ENCODE assay signal across 7 mouse cellular contexts in the genomic region with DNA sequence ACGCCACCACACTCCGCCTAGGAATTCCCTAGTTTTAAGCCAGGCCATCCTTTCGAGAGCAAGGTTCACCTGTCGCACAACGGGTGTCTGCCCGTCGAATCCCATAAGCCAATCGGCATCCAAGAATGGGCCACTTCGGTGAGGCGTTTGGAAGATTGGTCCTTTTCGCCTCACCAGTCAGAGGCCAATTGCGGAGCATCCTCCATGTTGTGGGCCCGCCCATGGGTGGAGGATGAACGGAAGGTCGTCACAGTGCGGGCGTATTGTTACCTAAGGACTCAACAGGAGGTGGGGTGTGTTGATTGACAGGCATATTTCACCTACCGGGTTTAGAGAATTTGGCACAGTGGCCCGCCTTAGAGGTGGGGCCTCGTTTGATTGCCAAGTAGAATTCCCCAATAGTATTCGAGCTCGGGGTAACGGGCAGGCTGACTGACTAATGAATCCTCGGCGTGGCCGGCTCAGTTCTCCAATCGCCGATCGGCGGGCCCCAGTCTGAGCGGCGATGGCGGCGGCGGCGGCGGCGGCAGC. TPM values are rescaled to one million over a fixed set of nuclear protein-coding genes. Genes with fewer than 3 reads are reported as not detected.
DNase-seq lines count a peak whose midpoint lies in the region; ATAC-seq lines count a peak whose summit lies in the region.

No protein-coding gene starts in this region.

- ATAC-seq in embryonic facial prominence, embryonic 12.5 days (ENCODE audit: insufficient number of reproducible peaks, insufficient read depth, low FRiP score, low TSS enrichment) = peak; percentile 99
- peak; percentile 99 for ATAC-seq in limb, embryonic 11.5 days (ENCODE audit: insufficient number of reproducible peaks, low FRiP score, low TSS enrichment, low read depth)
- ATAC-seq in midbrain, embryonic 14.5 days (ENCODE audit: low FRiP score, low TSS enrichment) = peak; percentile 99

- peaks cover 30% of the 10 kb centered on the region for H3K36me3 ChIP-seq in embryonic facial prominence, embryonic 12.5 days
- peaks cover 18% of the 10 kb centered on the region for H3K36me3 ChIP-seq in limb, embryonic 11.5 days (ENCODE audit: control insufficient read depth, insufficient read depth, low read length)
- H3K36me3 ChIP-seq in midbrain, embryonic 14.5 days (ENCODE audit: control insufficient read depth, insufficient read depth, low read length) = peaks cover 31% of the 10 kb centered on the region

- H3K27me3 ChIP-seq in embryonic facial prominence, embryonic 12.5 days = no peaks in the 10 kb centered on the region
- H3K27me3 ChIP-seq in limb, embryonic 11.5 days (ENCODE audit: control insufficient read depth, insufficient read depth, low read length) = no peaks in the 10 kb centered on the region
- H3K27me3 ChIP-seq in midbrain, embryonic 14.5 days (ENCODE audit: control insufficient read depth, insufficient read depth, low read length) = no peaks in the 10 kb centered on the region

- peak; percentile 93 for DNase-seq in adrenal gland, postnatal 25 days
- peak; percentile 100 for DNase-seq in heart, adult 11 months
- peak; percentile 99 for DNase-seq in kidney, adult 18-20 months
- peak; percentile 96 for DNase-seq in limb, embryonic 11.5 days (ENCODE audit: low spot score)
- DNase-seq in midbrain, embryonic 14.5 days = peak; percentile 99
- DNase-seq in spleen, adult 18-20 months = peak; percentile 93 to 94

- WGBS in embryonic facial prominence, embryonic 12.5 days = under 1% methylated on average over 38 of the region's 38 CpGs
- under 1% methylated on average over 38 of the region's 38 CpGs for WGBS in limb, embryonic 11.5 days
- WGBS in midbrain, embryonic 14.5 days = under 1% methylated on average over 38 of the region's 38 CpGs

- peak overlapping the region; percentile 99 for H3K9ac ChIP-seq in embryonic facial prominence, embryonic 12.5 days
- peak overlapping the region; percentile 99 for H3K9ac ChIP-seq in limb, embryonic 11.5 days (ENCODE audit: low read length)
- H3K9ac ChIP-seq in midbrain, embryonic 14.5 days (replicated peaks; ENCODE audit: low read length) = peak overlapping the region; percentile 98

- peak overlapping the region; percentile 95 for H3K27ac ChIP-seq in embryonic facial prominence, embryonic 12.5 days
- peak overlapping the region; percentile 91; the same call in 1 of the 2 replicates for H3K27ac ChIP-seq in limb, embryonic 11.5 days (replicated peaks; ENCODE audit: low read depth, low read length)
- H3K27ac ChIP-seq in midbrain, embryonic 14.5 days (replicated peaks; ENCODE audit: low read depth, low read length) = peak overlapping the region; percentile 96

- H3K9me3 ChIP-seq in embryonic facial prominence, embryonic 12.5 days = no peaks in the 10 kb centered on the region
- no peaks in the 10 kb centered on the region for H3K9me3 ChIP-seq in limb, embryonic 11.5 days (ENCODE audit: control insufficient read depth, low read length)
- H3K9me3 ChIP-seq in midbrain, embryonic 14.5 days (ENCODE audit: control insufficient read depth, low read length) = no peaks in the 10 kb centered on the region

- H3K4me2 ChIP-seq in embryonic facial prominence, embryonic 12.5 days (replicated peaks) = peak overlapping the region; percentile 43
- H3K4me2 ChIP-seq in limb, embryonic 11.5 days (ENCODE audit: low read depth, severe bottlenecking) = peak overlapping the region; percentile 24; the same call in 1 of the 2 replicates
- H3K4me2 ChIP-seq in midbrain, embryonic 14.5 days (ENCODE audit: low read length) = peak overlapping the region; percentile 40

- H3K4me3 ChIP-seq in embryonic facial prominence, embryonic 12.5 days = peak overlapping the region; percentile 96
- peak overlapping the region; percentile 97 for H3K4me3 ChIP-seq in limb, embryonic 11.5 days (ENCODE audit: low read depth, low read length)
- H3K4me3 ChIP-seq in midbrain, embryonic 14.5 days (replicated peaks; ENCODE audit: low read depth, low read length) = peak overlapping the region; percentile 97

- H3K4me1 ChIP-seq in embryonic facial prominence, embryonic 12.5 days = peaks cover 12% of the 10 kb centered on the region; the same call in 1 of the 2 replicates
- peaks cover 3% of the 10 kb centered on the region for H3K4me1 ChIP-seq in limb, embryonic 11.5 days (ENCODE audit: control insufficient read depth, insufficient read depth, low read length)
- peaks cover 11% of the 10 kb centered on the region for H3K4me1 ChIP-seq in midbrain, embryonic 14.5 days (ENCODE audit: control insufficient read depth, insufficient read depth, low read length)

RNA-seq across cellular contexts. Expression of a gene that starts 1.4 kb away (rescaled TPM):
- 195 and 256 TPM in 2 replicates for total RNA-seq in adrenal gland, postnatal 25 days (2021)
- polyA plus RNA-seq in embryonic facial prominence, embryonic 12.5 days (2016; fragmentation: Nextera tagmentation; extraction: Ambion mirVana) = 199 and 201 TPM in 2 replicates
- 158 and 177 TPM in 2 replicates for polyA plus RNA-seq in limb, embryonic 11.5 days (2014; fragmentation: Nextera tagmentation; extraction: Ambion mirVana)
- 171 and 206 TPM in 2 replicates for polyA plus RNA-seq in midbrain, embryonic 14.5 days (2014; fragmentation: Nextera tagmentation; extraction: Ambion mirVana)

RNA-seq across cellular contexts. Expression of a gene that starts 10.5 kb away (rescaled TPM):
- total RNA-seq in adrenal gland, postnatal 25 days (2021) = 10.0 TPM in 1 of 2 replicates, not detected in the other
- polyA plus RNA-seq in embryonic facial prominence, embryonic 12.5 days (2016; fragmentation: Nextera tagmentation; extraction: Ambion mirVana) = 0.24 TPM in 1 of 2 replicates, not detected in the other
- polyA plus RNA-seq in limb, embryonic 11.5 days (2014; fragmentation: Nextera tagmentation; extraction: Ambion mirVana) = 0.56 TPM in 1 of 2 replicates, not detected in the other
- not detected in 2 replicates for polyA plus RNA-seq in midbrain, embryonic 14.5 days (2014; fragmentation: Nextera tagmentation; extraction: Ambion mirVana)

RNA-seq across cellular contexts. Expression of a gene that starts 10.5 kb away (rescaled TPM):
- 50.0 and 62.2 TPM in 2 replicates for total RNA-seq in adrenal gland, postnatal 25 days (2021)
- polyA plus RNA-seq in embryonic facial prominence, embryonic 12.5 days (2016; fragmentation: Nextera tagmentation; extraction: Ambion mirVana) = 2.8 and 3.6 TPM in 2 replicates
- polyA plus RNA-seq in limb, embryonic 11.5 days (2014; fragmentation: Nextera tagmentation; extraction: Ambion mirVana) = 2.1 and 2.2 TPM in 2 replicates
- 5.5 and 5.8 TPM in 2 replicates for polyA plus RNA-seq in midbrain, embryonic 14.5 days (2014; fragmentation: Nextera tagmentation; extraction: Ambion mirVana)

RNA-seq across cellular contexts. Expression of a gene that starts 16.4 kb away (rescaled TPM):
- 19.3 and 23.8 TPM in 2 replicates for total RNA-seq in adrenal gland, postnatal 25 days (2021)
- polyA plus RNA-seq in embryonic facial prominence, embryonic 12.5 days (2016; fragmentation: Nextera tagmentation; extraction: Ambion mirVana) = 0.56 and 1.3 TPM in 2 replicates
- 0.37 and 0.51 TPM in 2 replicates for polyA plus RNA-seq in limb, embryonic 11.5 days (2014; fragmentation: Nextera tagmentation; extraction: Ambion mirVana)
- polyA plus RNA-seq in midbrain, embryonic 14.5 days (2014; fragmentation: Nextera tagmentation; extraction: Ambion mirVana) = 2.1 and 4.4 TPM in 2 replicates

RNA-seq across cellular contexts. Expression of a gene that starts 19.2 kb away (rescaled TPM):
- 32.9 and 41.6 TPM in 2 replicates for total RNA-seq in adrenal gland, postnatal 25 days (2021)
- 114 and 122 TPM in 2 replicates for polyA plus RNA-seq in embryonic facial prominence, embryonic 12.5 days (2016; fragmentation: Nextera tagmentation; extraction: Ambion mirVana)
- 35.5 and 46.0 TPM in 2 replicates for polyA plus RNA-seq in limb, embryonic 11.5 days (2014; fragmentation: Nextera tagmentation; extraction: Ambion mirVana)
- 110 and 304 TPM in 2 replicates for polyA plus RNA-seq in midbrain, embryonic 14.5 days (2014; fragmentation: Nextera tagmentation; extraction: Ambion mirVana)

Comparison
In these comparisons a context has a peak if more than half of its experiments do, and no peak if none do; other contexts are left out.
1. Peak in every context shown above with its lines: DNase-seq, ATAC-seq, H3K4me3 ChIP-seq and H3K27ac ChIP-seq.